Mouse (Mus musculus) cerebellum, adult 2 months (tissue): ENCODE data around the gene Spata18.

Source experiments
- CTCF ChIP-seq: fragments of 200-500 bp; IDR thresholded peaks from 2 replicates; pipeline ENCODE4 v1.5.1; 2011; ENCODE audit warnings: low read depth, mild to moderate bottlenecking, control low read depth, low read length, moderate library complexity, borderline replicate concordance; ENCODE audit not compliant: insufficient read depth
- POLR2A ChIP-seq: fragments of 200-500 bp; IDR thresholded peaks from 2 replicates; pipeline ENCODE4 v1.6.1; 2011; ENCODE audit warnings: low read length, control low read depth, borderline replicate concordance; ENCODE audit not compliant: insufficient read depth

GRCm38 (mm10) chr5:73691723-73692520 lies 40.7 kb downstream of the Spata18 start:
- TF ChIP-seq CTCF = no peak
- no peak for TF ChIP-seq POLR2A
